Mouse (Mus musculus): ENCODE data around the gene Scgb1b29. TPM values are rescaled to one million over a fixed set of nuclear protein-coding genes. Genes with fewer than 3 reads are reported as not detected.
"Not testable (repeated sequence)": the region's sequence is repeated elsewhere in the genome, so short reads cannot be mapped to it uniquely, and the experiment has no call there.

The Scgb1b29 gene
- not detected for total RNA-seq (2021)
- long read RNA-seq, experiment 1, result 0 reads
- long read RNA-seq, experiment 2, result 0 reads

DNA sequence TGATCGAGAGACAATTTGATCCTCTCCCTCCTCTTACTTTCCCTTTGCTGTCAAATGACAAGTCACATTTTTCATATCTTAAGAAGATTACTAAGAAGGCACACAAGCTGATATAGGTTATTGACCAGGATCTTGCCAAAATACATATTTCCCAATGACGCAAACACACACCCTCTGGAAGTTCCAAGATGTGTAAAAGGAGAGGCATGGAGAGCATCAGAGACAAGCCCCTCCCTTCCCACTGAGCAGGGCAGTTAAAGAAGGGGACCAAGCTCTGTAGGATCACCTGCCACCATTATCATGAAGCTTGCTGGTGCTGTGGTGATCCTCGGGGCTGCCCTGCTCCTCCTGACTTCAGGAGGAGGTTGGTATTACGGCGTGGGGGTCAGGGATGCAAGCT is at the start of gene Scgb1b29:
Gene Scgb1b29 (plus strand): TSS at position 301 of the 400 bp plus-strand sequence.
- not testable (repeated sequence) for DNase-seq

GRCm38 (mm10) chr7:32428636-32429035 is 12.7 kb upstream of the Scgb1b29 start:
- DNase-seq, result not testable (repeated sequence)

Other genes starting within 250 kb of the Scgb1b29 start
- gene Scgb2b11, start 230.4 kb upstream of the Scgb1b29 start, total RNA-seq (2021), result not detected
- not detected for gene Scgb1b11, start 218.7 kb upstream of the Scgb1b29 start, total RNA-seq (2021)
- not detected for gene Scgb2b12, start 114.3 kb upstream of the Scgb1b29 start, total RNA-seq (2021)
- not detected for gene Scgb1b12, start 107.4 kb upstream of the Scgb1b29 start, total RNA-seq (2021)